Mouse (Mus musculus) embryo, embryonic 11.5 days (tissue): ENCODE measurements at regions not wholly inside any gene's neighbourhood (a gene's known extent, or its start where the extent isn't known, plus 50 kb on each side); places are given as distances from the start of the nearest gene placed in this dataset.

ENCODE experiments used
- DNase-seq: peaks from one replicate; pipeline ENCODE4 v3.0.0-alpha.2; 2012; ENCODE audit warnings: low read depth, low spot score

GRCm38 (mm10) chr2:78972288-78973117, 104.6 kb downstream of the Ube2e3 start:
- DNase-seq, result no peak

- no peak for DNase-seq
Measured at GRCm38 (mm10) chr2:78973811-78974210, 105.9 kb downstream of the Ube2e3 start.

GRCm38 (mm10) chr2:78974683-78975392, 106.9 kb downstream of the Ube2e3 start:
- no peak for DNase-seq

GRCm38 (mm10) chr2:78975393-78975774, 107.5 kb downstream of the Ube2e3 start:
- DNase-seq, result no peak

GRCm38 (mm10) chr2:78976084-78976483, 108.2 kb downstream of the Ube2e3 start:
- DNase-seq, result no peak

GRCm38 (mm10) chr2:78977632-78978397, 109.9 kb downstream of the Ube2e3 start:
- no peak for DNase-seq

GRCm38 (mm10) chr2:78980019-78980418, 112.1 kb downstream of the Ube2e3 start:
- no peak for DNase-seq

DNA sequence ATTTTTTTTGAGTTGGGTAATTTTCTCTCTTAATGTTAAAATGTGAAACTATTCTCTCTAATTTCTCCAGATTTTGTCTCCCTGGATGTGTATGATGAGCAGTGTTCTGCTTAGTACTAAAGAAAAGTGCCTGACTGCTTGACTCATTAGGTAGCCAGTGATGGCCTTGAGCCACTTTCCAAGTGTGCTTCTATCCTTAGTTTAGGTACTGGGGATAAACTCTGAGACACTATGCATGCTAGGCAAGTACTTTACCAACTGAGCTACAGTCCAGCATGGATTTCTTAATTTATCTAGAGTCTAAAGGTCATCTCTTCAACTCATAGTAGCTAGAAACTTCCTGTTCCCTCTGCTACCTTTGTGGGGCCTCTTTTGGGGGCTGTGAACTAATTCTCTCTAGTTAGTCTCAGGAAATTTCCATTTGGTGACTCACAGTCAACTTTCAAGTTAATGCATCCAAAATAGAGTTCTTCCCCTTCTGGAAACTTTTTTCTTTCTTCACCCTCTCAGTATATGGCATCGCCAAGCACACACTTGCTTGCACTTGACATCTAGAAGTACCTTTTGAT, 112.8 kb downstream of the Ube2e3 start:
- DNase-seq, result no peak

GRCm38 (mm10) chr2:78983347-78983746, 115.4 kb downstream of the Ube2e3 start:
- no peak for DNase-seq

- DNase-seq, result no peak
Measured at GRCm38 (mm10) chr2:78983944-78984498, 116.1 kb downstream of the Ube2e3 start.

DNA sequence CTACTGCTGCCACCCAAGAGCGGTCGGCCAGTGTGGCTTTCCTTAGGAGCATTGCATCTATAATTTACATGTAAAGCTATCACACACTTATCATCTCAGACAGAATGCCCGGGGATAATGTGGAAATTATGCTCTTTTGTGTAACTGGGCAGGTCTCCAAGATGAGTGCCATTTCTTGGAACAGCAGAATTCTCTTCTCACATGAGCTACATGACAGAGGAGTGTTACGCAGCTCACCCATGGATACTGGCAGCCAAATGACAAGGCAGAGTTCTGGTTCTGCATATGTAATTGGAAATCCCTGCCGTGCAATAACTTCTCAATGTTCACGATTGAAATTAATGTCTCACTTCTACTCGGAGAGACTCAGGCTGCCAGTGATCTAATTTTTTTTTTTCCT, 119.1 kb downstream of the Ube2e3 start:
- no peak for DNase-seq

- no peak for DNase-seq
Measured at GRCm38 (mm10) chr2:78987388-78987787, 119.5 kb downstream of the Ube2e3 start.

DNA sequence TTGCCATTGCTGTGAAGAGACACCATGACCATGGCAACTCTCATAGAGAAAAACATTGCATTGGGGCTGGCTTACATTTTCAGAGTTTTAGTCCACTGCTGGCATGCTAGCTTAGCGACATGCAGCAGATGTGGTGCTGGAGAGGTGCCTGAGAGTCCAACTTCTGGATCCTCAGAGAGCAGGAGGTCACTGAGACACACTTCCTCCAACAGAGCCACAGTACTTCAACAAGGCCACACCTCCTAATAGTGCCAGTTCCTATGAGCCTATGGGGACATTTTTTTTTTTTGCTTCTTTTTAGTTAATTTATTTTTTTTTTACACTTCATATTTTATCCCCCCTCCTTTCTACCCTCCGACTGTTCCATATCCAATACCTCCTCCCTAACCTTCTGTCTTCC, 120.3 kb downstream of the Ube2e3 start:
- no peak for DNase-seq

DNA sequence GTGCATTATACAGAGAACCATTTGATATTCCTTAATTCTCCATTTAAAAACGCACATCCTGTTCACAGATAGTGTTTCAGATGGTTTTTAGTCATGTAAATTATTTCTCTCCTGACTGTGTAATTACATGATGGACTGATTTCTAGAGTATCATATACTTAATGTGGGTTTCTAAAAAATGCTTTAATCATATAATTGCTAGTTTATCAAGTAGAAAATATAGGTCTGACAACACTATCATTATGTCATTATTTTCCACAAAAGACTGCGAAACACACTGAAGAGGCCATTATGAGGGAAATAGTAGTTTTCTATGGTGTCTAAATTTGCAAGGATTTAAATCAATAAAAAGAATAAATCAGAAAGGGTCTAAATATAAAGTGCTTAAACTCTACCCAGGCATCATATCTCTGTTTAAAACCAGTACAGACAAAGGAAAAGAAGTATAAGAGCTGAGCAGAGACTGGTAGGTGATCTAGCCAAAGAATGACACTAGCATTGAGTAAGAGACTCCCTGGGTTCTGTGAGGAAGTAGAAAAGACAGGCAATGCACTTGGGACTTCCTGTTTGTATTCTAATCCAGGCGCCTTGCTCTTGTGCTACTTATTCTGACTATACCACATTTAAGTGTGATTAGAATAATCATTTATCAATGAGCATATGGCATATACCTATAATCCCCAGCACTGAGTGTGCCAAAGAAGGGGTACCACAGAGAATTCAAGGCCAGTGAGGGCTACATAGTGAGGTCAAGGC, 127.1 kb downstream of the Ube2e3 start:
- no peak for DNase-seq

GRCm38 (mm10) chr2:78998637-78999036, 130.7 kb downstream of the Ube2e3 start:
- no peak for DNase-seq

GRCm38 (mm10) chr2:78999410-78999809, 131.5 kb downstream of the Ube2e3 start:
- DNase-seq, result no peak

DNA sequence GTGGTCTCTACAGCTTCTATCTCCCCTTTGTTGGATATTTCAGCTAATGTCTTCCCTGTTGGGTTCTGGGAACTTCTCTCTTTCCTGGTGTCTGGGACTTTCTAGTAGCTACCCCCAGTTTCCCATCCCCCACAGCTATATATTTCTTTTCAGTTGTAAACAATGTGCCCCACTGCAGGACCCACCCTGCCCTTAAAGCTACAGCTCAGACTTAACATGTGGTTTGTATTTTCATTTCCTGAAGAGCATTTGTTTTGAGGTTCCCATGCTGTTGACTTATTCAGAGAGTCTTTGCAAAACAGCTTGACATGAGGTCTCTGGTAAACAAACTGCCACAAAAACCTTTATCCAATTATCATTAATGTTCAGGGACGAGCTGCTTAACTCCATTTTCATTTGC, 136.9 kb downstream of the Ube2e3 start:
- DNase-seq, result no peak

GRCm38 (mm10) chr2:79008642-79009041, 140.7 kb downstream of the Ube2e3 start:
- DNase-seq, result no peak

DNA sequence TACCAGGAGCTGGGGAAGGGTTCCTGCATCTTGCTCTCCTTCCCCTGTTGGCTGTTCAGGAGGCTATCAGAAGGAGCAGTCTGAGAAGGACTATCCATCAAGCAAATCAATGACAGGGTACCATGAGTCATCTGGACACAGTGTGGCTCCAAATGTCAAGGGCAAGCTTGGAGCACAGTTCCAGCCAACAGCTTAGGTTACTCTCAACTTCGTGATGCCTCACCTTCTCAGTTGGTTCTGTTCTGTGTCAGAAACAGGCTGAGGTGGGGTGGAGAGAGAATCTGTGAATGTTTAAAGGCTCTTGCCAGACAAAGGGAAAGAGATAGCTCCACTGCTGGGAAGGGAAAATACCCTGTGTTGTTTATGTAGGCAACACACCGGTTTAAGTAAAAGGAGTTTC, 141.9 kb downstream of the Ube2e3 start:
- no peak for DNase-seq

DNA sequence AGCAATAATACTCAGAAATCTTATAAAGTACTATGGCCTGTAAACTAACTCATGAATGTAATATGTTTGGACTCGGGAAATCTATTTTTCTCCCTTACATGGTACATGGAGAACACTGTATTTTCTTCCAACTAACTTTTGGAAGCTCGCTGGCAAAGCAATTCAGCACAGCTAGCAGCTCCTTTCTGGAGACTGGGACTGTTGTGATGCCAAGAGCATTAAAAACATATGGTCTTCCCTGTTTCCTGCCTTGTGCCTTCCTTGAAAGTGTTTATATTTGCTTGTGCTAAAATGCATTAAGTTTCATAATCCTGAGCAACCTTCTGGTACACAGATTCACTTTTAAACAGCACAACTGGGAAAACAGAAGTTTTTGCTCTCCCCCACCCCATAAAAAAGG, 142.3 kb downstream of the Ube2e3 start:
- no peak for DNase-seq
